Mouse (Mus musculus) bone marrow macrophage, adult 2 months (primary cell): ENCODE data around the gene Tspan18.

Experiments
- CTCF ChIP-seq: IDR thresholded peaks from 2 replicates; pipeline ENCODE4 v1.5.1; 2012; ENCODE audit warnings: low read depth, mild to moderate bottlenecking, low read length, moderate library complexity
- POLR2A ChIP-seq: IDR thresholded peaks from 2 replicates; pipeline ENCODE4 v1.6.1; 2012; ENCODE audit warnings: mild to moderate bottlenecking, low read depth, low read length, borderline replicate concordance

DNA sequence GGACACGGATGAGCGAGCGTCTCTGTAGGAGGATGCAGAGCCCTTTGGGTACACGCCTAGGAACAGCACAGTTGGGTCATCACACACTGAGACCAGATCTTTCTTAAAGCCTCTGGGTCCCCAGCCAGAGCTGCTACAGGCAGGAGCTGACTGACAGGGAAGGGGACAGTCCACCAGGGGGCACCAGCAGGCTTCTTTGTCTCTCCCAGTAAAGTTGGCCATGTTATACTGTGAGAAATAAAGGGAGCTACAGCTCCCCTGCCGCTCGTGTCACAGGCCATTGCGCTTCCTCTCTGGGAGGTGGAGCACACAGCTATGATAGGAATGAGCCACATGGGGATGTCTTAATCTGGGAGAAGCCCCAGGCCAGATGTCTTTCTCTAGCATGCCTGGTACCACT lies 117.3 kb downstream of the Tspan18 start:
- TF ChIP-seq CTCF (peak; percentile 49), POLR2A (no peak)
